Mouse (Mus musculus) monocyte, adult 2 months (primary cell): ENCODE measurements around the gene Fbxo45.
A peak's percentile ranks its signal among the peaks of the same experiment; 100 is the strongest.
"Not testable (repeated sequence)": the region's sequence is repeated elsewhere in the genome, so short reads cannot be mapped to it uniquely, and the experiment has no call there.

Source experiments
- DNase-seq, 2 experiments: peaks; one replicate each; pipeline ENCODE4 v3.0.0; 2022; ENCODE audit warnings: low spot score in 2 of 2, low read depth in 1 of 2

Gene Fbxo45

DNA sequence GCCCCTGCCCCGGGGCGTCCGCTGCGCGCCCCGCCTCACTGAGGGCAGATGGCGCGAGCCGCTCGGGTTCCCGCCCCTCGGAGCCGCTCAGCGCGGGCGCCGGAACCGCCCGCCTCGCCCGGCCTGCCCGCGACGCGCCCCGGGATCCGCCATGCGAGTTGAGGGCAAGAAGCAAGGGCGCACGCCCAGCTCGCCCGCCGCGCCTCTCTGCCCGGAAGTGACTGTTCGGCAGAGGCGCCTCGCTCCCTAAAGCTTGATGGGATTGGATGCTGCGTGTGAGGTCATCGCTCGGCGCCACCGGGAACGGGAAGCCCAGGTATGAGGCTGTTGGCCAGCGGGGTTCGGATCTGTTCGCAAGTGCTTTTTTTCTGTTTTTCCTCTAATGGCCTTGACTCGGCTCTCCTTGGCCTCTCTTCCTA, at the start of gene Fbxo45, which contains the start of gene Wdr53:
Gene Fbxo45 (minus strand): TSS at position 207 of the 419 bp plus-strand sequence.
Gene Wdr53 (plus strand): TSS at position 276 of the 419 bp plus-strand sequence.
- DNase-seq, result peak; percentile 87 to 88

- no peak for DNase-seq
These were observed 44.9 kb upstream of the Fbxo45 start for GRCm38 (mm10) chr16:32291821-32292220.

- DNase-seq, result no peak
These were observed 35.6 kb upstream of the Fbxo45 start for GRCm38 (mm10) chr16:32282608-32283007.

DNA sequence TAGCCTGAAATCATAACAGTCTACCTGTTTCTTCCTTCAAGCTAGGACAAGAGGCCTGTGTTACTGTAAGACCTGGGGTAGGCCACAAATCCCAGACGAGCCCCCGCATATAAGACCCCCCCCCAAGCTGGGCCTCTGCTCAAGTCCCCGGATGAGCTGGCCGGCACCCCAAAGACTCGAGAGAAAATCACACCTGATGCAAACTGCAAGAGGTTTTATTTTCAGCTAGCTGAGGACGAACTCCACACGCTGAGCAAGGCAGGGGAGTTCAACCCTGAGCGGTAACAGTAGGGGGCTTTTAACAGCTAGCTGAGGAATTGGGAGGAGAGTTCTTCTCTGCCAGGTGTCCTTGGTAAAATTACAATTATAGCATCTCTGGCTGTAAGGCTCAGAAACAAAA, 33.3 kb upstream of the Fbxo45 start:
- DNase-seq, result no peak

DNA sequence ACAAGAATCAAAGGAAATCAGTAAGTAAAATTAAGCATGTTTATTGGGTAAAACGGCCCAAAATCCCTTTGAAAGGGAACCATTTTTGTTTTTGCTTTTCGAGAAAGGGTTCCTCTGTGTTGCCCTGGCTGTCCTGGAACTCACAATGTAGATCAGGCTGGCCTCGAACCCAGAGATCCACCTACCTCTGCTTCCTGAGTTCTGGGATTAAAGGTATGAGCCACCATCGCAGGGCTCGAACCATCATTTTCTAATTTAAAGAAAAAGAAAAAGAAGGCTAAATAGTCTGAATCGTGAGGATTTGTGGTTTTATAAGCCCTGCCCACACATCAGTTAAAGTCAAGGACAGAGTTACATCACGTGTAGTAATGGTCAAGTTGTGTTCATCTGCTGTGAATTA, 31.4 kb upstream of the Fbxo45 start:
- no peak for DNase-seq

- peak; percentile 69 to 76 for DNase-seq
These were observed 30.6 kb upstream of the Fbxo45 start, which contains the start of gene Rnf168 for GRCm38 (mm10) chr16:32277308-32278256. TSS of gene Rnf168 (plus strand) at chr16:32277459.

- no peak for DNase-seq
These were observed 28.9 kb upstream of the Fbxo45 start for GRCm38 (mm10) chr16:32275830-32276229.

GRCm38 (mm10) chr16:32275041-32275440, 28.1 kb upstream of the Fbxo45 start:
- peak in 1 of 2 experiments; percentile 5 for DNase-seq

DNA sequence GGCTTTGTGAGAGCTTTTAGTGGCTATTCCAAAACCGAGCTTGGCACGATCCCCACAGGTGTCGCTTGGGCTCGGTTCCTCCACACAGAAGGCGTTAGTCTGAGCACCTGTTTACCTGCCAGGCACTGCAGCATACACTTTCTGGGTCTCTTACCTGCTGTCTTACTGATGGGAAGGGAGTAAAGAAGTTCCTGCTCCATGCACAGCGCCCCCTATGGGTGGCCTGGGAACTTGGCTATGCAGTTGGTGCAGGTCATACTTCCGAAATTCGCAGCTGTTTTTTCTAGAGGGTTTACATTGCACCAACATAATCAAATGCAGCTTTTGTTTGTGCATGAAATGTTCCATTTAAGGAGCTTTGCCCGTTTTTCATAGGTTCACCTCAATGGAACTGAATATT, 26.4 kb upstream of the Fbxo45 start:
- no peak for DNase-seq

DNA sequence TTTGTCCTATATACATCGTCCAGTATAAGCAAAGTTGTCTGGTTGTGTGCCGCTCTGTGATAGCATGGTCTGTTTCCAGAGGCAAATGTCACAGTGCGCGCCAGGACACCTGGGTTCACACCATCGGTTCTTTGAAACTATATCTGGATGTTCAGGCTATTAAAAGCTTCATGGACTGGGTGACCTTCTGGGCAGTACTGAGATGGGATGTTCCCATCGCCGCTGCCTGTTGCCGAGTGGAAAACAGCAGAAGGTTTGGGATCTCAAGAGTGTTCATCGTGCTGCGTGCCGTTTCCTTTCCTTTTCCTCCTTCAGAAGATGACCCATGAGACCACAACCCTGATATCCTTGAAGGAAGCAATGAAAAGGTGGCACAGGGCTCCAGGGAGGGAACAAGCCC, 24.3 kb upstream of the Fbxo45 start, which contains the start of gene Smco1:
Gene Smco1 (plus strand): TSS at position 178 of the 400 bp plus-strand sequence.
- DNase-seq, result no peak

DNA sequence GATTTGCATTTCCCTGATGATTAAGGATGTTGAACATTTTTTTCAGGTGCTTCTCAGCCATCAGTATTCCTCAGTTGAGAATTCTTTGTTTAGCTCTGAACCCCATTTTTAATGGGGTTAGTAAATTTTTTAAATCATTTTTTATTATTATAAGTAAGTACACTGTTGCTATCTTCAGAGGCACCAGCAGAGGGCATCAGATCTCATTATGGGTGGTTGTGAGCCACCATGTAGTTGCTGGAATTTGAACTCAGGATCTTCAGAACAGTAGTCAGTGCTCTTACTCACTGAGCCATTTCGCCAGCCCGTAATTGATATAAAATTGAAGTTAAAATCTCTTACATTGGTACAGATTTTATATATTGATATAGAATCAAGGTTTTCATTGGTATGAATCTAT, 17.3 kb upstream of the Fbxo45 start:
- DNase-seq, result peak in 1 of 2 experiments; percentile 10

DNA sequence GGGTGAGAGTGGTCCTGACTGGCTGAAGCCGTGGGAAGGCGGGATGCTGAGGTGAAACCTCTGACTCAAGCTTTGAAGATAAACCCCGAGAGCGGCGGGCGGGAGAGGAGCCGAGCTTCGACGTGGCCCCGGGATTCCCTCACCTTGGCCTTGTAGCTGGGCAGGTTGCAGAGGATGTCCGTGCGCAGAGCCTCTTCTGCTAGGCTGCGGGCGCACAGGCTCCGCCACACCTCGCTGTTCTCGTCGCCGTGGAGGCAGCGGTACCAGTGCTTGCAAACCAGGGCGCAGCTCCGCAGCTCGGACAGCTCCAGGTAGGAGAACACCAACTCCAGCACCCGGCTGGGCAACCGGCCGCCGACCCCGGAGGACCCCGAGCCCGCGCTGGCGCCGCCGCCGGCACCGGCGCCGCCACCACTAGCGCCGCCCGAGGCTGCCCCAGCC, 587 bp downstream of the Fbxo45 start:
- peak in 1 of 2 experiments; percentile 22 for DNase-seq

DNA sequence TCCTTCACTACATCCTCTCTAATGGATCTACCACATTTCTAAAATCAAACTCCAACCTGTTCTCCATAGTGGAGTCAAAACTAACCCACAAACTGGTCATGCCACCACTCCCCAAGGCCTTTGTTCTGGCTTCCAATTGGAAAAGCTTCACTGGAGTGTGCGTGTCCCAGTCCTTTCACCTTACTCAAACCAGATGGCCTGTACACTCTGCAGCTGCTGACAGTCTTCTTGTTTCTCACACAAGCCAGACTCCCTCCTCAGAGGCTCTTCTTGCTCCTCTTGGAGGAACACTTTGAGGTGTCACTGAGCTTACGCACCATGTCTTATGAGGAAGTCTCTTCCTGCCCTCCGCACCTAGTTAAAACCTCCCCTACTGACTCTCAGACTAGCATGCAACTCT, 3.1 kb downstream of the Fbxo45 start:
- DNase-seq, result no peak

GRCm38 (mm10) chr16:32239428-32240312, 7.3 kb downstream of the Fbxo45 start:
- DNase-seq, result no peak

- DNase-seq, result no peak
These were observed 8.9 kb downstream of the Fbxo45 start for GRCm38 (mm10) chr16:32237930-32238680.

GRCm38 (mm10) chr16:32232050-32232449, 14.9 kb downstream of the Fbxo45 start:
- not testable (repeated sequence) for DNase-seq

DNA sequence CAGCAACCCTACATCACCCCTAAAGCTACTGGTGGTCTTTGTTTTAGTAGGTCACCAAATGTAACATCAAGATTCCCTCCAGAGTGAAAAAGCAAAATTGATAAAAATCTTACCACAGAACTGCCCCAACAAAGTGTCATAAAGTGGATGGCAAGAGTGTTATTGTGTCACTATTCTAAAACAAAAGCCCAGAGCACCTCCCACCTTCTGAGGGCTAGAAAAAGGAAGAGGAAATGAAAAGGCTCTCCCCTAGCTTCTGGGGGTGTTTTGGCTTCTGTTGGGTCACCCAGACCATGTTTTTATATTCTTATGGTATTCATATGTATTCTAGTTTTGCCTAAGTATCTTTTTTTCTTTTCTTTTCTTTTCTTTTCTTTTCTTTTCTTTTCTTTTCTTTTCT, 24.6 kb downstream of the Fbxo45 start:
- no peak for DNase-seq

DNA sequence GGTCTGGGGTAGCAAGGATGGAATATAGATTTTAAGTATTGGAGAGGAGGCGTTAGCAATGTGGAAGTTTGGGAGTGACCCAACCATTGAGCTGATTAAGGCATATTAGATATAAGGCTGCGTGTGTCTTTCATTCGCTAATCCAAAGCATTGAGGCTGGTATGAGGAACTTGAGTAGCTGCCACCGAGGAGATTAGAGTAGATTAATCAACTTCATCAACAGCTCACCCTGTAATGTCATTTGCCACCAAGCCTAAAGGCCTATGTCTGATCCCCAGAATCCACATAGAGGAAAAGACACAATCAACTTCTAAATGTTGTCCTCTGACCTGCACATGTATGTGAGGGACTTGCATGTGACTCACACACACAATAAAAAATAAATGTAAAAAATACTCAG, 25.2 kb downstream of the Fbxo45 start:
- DNase-seq, result no peak

GRCm38 (mm10) chr16:32214804-32215576, 32.0 kb downstream of the Fbxo45 start:
- no peak for DNase-seq

- DNase-seq, result no peak
These were observed 32.8 kb downstream of the Fbxo45 start for GRCm38 (mm10) chr16:32214156-32214555.
